Mouse (Mus musculus) left cerebral cortex, postnatal 10 days (tissue): ENCODE data around the gene Vmn1r213. TPM values are rescaled to one million over a fixed set of nuclear protein-coding genes. Genes with fewer than 3 reads are reported as not detected.

Source experiments
- DNase-seq, 2 experiments: peaks; one replicate each; pipeline ENCODE4 v3.0.0; 2021 to 2022; ENCODE audit warnings: low spot score in 2 of 2, mixed read lengths in 1 of 2; ENCODE audit errors: extremely low spot score in 1 of 2
- intact Hi-C: fragments of 180-260 bp; cut with DNase I; formaldehyde crosslinking; loops from one replicate; pipeline ENCODE4 v1.15.1; 2025
- total RNA-seq, 2 experiments: library from RNA; stranded (reverse); gene quantifications; 2 replicates each; pipeline ENCODE4 v1.2.3; 2021

The Vmn1r213 gene
- total RNA-seq: not detected

GRCm38 (mm10) chr13:23007356-23007755 is at the start of gene Vmn1r213:
Vmn1r213 (plus strand) TSS chr13:23007656.
- intact Hi-C loops: no loop called here
- no peak for DNase-seq

- intact Hi-C loops: no loop called here
- no peak for DNase-seq
These were observed 17.1 kb upstream of the Vmn1r213 start for GRCm38 (mm10) chr13:22990214-22990891.

- intact Hi-C loops: no loop called here
- no peak for DNase-seq
These were observed 15.2 kb upstream of the Vmn1r213 start for GRCm38 (mm10) chr13:22992178-22992700.

GRCm38 (mm10) chr13:22992721-22993120 is 14.7 kb upstream of the Vmn1r213 start:
- intact Hi-C loops: no loop called here
- DNase-seq: no peak

GRCm38 (mm10) chr13:23018158-23018557 is 10.7 kb downstream of the Vmn1r213 start:
- no peak for DNase-seq
- intact Hi-C loops: no loop called here

GRCm38 (mm10) chr13:23024812-23025211 is 17.4 kb downstream of the Vmn1r213 start:
- DNase-seq: no peak
- intact Hi-C loops: no loop called here

GRCm38 (mm10) chr13:23030118-23030517 is 22.7 kb downstream of the Vmn1r213 start, which contains the start of gene Vmn1r214:
Vmn1r214 (plus strand) TSS chr13:23030418.
- no peak for DNase-seq
- intact Hi-C loops: no loop called here

- intact Hi-C loops: no loop called here
- DNase-seq: no peak
These were observed 50.3 kb downstream of the Vmn1r213 start for GRCm38 (mm10) chr13:23057778-23058177.

Other genes with a start within 250 kb of the Vmn1r213 start
- gene Vmn1r208, start 230.3 kb upstream of the Vmn1r213 start, total RNA-seq: not detected
- gene Vmn1r209, start 198.0 kb upstream of the Vmn1r213 start, total RNA-seq: under 1 TPM in 1 of 2 experiments, not detected in 1; 0.13 TPM
- not detected for gene Vmn1r210, start 176.3 kb upstream of the Vmn1r213 start, total RNA-seq
- not detected for gene Vmn1r211, start 150.1 kb upstream of the Vmn1r213 start, total RNA-seq
- gene Vmn1r212, start 123.5 kb upstream of the Vmn1r213 start, total RNA-seq: not detected
- not detected for gene Vmn1r214, start 22.8 kb downstream of the Vmn1r213 start, total RNA-seq
- gene Vmn1r215, start 60.4 kb downstream of the Vmn1r213 start, total RNA-seq: not detected
- not detected for gene Vmn1r217, start 110.6 kb downstream of the Vmn1r213 start, total RNA-seq
- not detected for gene Vmn1r218, start 125.5 kb downstream of the Vmn1r213 start, total RNA-seq
- gene Vmn1r219, start 151.7 kb downstream of the Vmn1r213 start, total RNA-seq: not detected
- gene Vmn1r220, start 180.3 kb downstream of the Vmn1r213 start, total RNA-seq: not detected
- not detected for gene Vmn1r221, start 206.5 kb downstream of the Vmn1r213 start, total RNA-seq
- not detected for gene Vmn1r222, start 228.3 kb downstream of the Vmn1r213 start, total RNA-seq
- gene Vmn1r223, start 239.5 kb downstream of the Vmn1r213 start, total RNA-seq: not detected